In genomic region chr1:75168093-75168471, GRCm38 (mm10) we compare ENCODE assay signal across 8 mouse cellular contexts. TPM values are rescaled to one million over a fixed set of nuclear protein-coding genes. Genes with fewer than 3 reads are reported as not detected.
A peak's percentile ranks its signal among the peaks of the same experiment; 100 is the strongest.
DNase-seq lines count a peak whose midpoint lies in the region; ATAC-seq and TF ChIP-seq lines count a peak whose summit lies in the region.

No protein-coding gene starts in this region.

- H3K27ac ChIP-seq in heart, embryonic 12.5 days (ENCODE audit: poor library complexity, severe bottlenecking) = peak overlapping the region; percentile 15; the same call in 1 of the 2 replicates
- H3K27ac ChIP-seq in MEL (ENCODE audit: control insufficient read depth, low read depth, low read length) = peak overlapping the region; percentile 48; the same call in 1 of the 2 replicates
- H3K27ac ChIP-seq in heart, postnatal 0 days (ENCODE audit: low read depth) = peak overlapping the region; percentile 51

- H3K36me3 ChIP-seq in heart, embryonic 12.5 days = peaks cover 34% of the 10 kb centered on the region
- H3K36me3 ChIP-seq in MEL (ENCODE audit: control insufficient read depth in 1 of 2, insufficient read depth in 2 of 2, low read length in 2 of 2) = no peaks in the 10 kb centered on the region
- H3K36me3 ChIP-seq in heart, postnatal 0 days (replicated peaks; ENCODE audit: control insufficient read depth, insufficient read depth, low read length) = peaks cover 32% of the 10 kb centered on the region

- H3K79me2 ChIP-seq in MEL (ENCODE audit: control insufficient read depth, insufficient read depth, low read length, poor library complexity) = no peaks in the 10 kb centered on the region

- TF ChIP-seq POLR2A in MEL (IDR thresholded peaks at IDR 0.05; ENCODE audit: control insufficient read depth in 1 of 2, insufficient read depth in 1 of 2, low read depth in 1 of 2, low read length in 2 of 2, poor library complexity in 1 of 2) = no peak

- peak; percentile 18 for ATAC-seq in heart, embryonic 12.5 days (ENCODE audit: insufficient number of reproducible peaks, low FRiP score)
- ATAC-seq in heart, postnatal 0 days (ENCODE audit: insufficient read depth, low read depth) = no peak; the same call in 1 of the 2 replicates
- peak; percentile 20 for ATAC-seq in megakaryocyte-erythroid progenitor cell, adult 5-6 weeks (replicated peaks; ENCODE audit: low FRiP score, low TSS enrichment, poor library complexity, severe bottlenecking)

- H3K4me3 ChIP-seq in heart, embryonic 12.5 days = peak overlapping the region; percentile 66
- peak overlapping the region; percentile 53 to 56 for H3K4me3 ChIP-seq in MEL (ENCODE audit: control insufficient read depth in 1 of 2, insufficient read depth in 1 of 2, low read depth in 2 of 2, low read length in 2 of 2)
- peak overlapping the region; percentile 58 for H3K4me3 ChIP-seq in heart, postnatal 0 days (ENCODE audit: low read depth, low read length)

- peak overlapping the region; percentile 72; the same call in 1 of the 2 replicates for H3K9ac ChIP-seq in heart, embryonic 12.5 days
- peak overlapping the region; percentile 48 for H3K9ac ChIP-seq in MEL (ENCODE audit: control insufficient read depth, low read depth, low read length, poor library complexity, severe bottlenecking)
- peak overlapping the region; percentile 58 for H3K9ac ChIP-seq in heart, postnatal 0 days (replicated peaks; ENCODE audit: low read depth, low read length)

- no peak for TF ChIP-seq EP300 in MEL (IDR thresholded peaks at IDR 0.05; ENCODE audit: low read depth in 1 of 2, low read length in 2 of 2)
- no peak; the same call in 1 of the 2 replicates for TF ChIP-seq EP300 in heart, postnatal 0 days (IDR thresholded peaks at IDR 0.05; ENCODE audit: low read depth)

- no peak for TF ChIP-seq RAD21 in MEL (IDR thresholded peaks at IDR 0.05; ENCODE audit: low read depth, low read length)

- H3K27me3 ChIP-seq in heart, embryonic 12.5 days (replicated peaks) = no peaks in the 10 kb centered on the region
- H3K27me3 ChIP-seq in MEL (ENCODE audit: control insufficient read depth in 1 of 2, insufficient read depth in 2 of 2, low read length in 2 of 2) = no peaks in the 10 kb centered on the region
- H3K27me3 ChIP-seq in heart, postnatal 0 days (ENCODE audit: control insufficient read depth, insufficient read depth, low read length) = no peaks in the 10 kb centered on the region

- H3K9me3 ChIP-seq in heart, embryonic 12.5 days (replicated peaks) = no peaks in the 10 kb centered on the region
- H3K9me3 ChIP-seq in MEL (replicated peaks; ENCODE audit: insufficient read depth, low read length) = no peaks in the 10 kb centered on the region
- no peaks in the 10 kb centered on the region for H3K9me3 ChIP-seq in heart, postnatal 0 days (replicated peaks; ENCODE audit: control insufficient read depth, low read length)

- intact Hi-C loops in heart, postnatal 36 days (cut with DNase I) = loop anchor here (1.0 to 5.0 kb wide), 3 partner anchors 23 to 69 kb away; partner anchors contain the start of gene Dnajb2
- intact Hi-C loops in gastrocnemius, postnatal 14 days (cut with DNase I; ENCODE audit: low total_unique reads) = no loop called here

- WGBS in heart, embryonic 12.5 days = 9% methylated on average over 7 of the region's 7 CpGs
- WGBS in heart, postnatal 0 days = 10% methylated on average over 7 of the region's 7 CpGs

- DNase-seq in heart, postnatal 36 days = no peak
- DNase-seq in MEL (ENCODE audit: low read depth, low spot score) = no peak
- DNase-seq in heart, postnatal 0 days (ENCODE audit: low spot score) = no peak
- DNase-seq in layer of hippocampus, postnatal 36 days = no peak
- no peak for DNase-seq in urinary bladder, postnatal 4 days (ENCODE audit: low spot score in 2 of 2)
- DNase-seq in gastrocnemius, postnatal 14 days = no peak

- TF ChIP-seq CTCF in MEL (IDR thresholded peaks at IDR 0.05 in 2 of 3, conservative IDR thresholded peaks at IDR 0.05 in 1 of 3; ENCODE audit: control insufficient read depth in 1 of 3, insufficient read depth in 1 of 3, low read depth in 2 of 3, low read length in 3 of 3, poor library complexity in 1 of 3, severe bottlenecking in 1 of 3) = no peak
- no peak for TF ChIP-seq CTCF in heart, postnatal 0 days (IDR thresholded peaks at IDR 0.05; ENCODE audit: low read depth)

- peaks cover 9% of the 10 kb centered on the region; the same call in 1 of the 2 replicates for H3K4me1 ChIP-seq in heart, embryonic 12.5 days (replicated peaks)
- peaks cover 0 to 4% of the 10 kb centered on the region in 2 experiments; a peak in 2 of 4 replicates for H3K4me1 ChIP-seq in MEL (ENCODE audit: control insufficient read depth in 1 of 2, insufficient read depth in 2 of 2, low read length in 2 of 2)
- H3K4me1 ChIP-seq in heart, postnatal 0 days (ENCODE audit: control insufficient read depth, insufficient read depth) = 0 out of 2 replicates have a peak, but pooled peaks cover 10% of the 10 kb centered on the region

- H3K4me2 ChIP-seq in heart, embryonic 12.5 days = peak overlapping the region; percentile 72
- peak overlapping the region; percentile 59 for H3K4me2 ChIP-seq in heart, postnatal 0 days (ENCODE audit: low read depth, low read length)

RNA-seq across cellular contexts. Expression of gene Zfand2b, which starts 0.4 kb away (rescaled TPM):
- polyA plus RNA-seq in heart, embryonic 12.5 days (2016; fragmentation: Nextera tagmentation; extraction: Ambion mirVana) = 26.1 and 26.7 TPM in 2 replicates
- 10 to 100 TPM; 14.9 to 17.6 TPM for total RNA-seq in heart, postnatal 36 days (2021)
- 14.4 and 15.0 TPM in 2 replicates for total RNA-seq in MEL (2012; rRNA removed)
- polyA plus RNA-seq in MEL (2012; ENCODE audit: insufficient read depth in 1 of 2, insufficient read length in 2 of 2, low read depth in 1 of 2, low replicate concordance in 2 of 2, missing spikeins in 1 of 2) = 10 to 100 TPM in 1 of 2 experiments, not detected in 1; 18.3 TPM
- total RNA-seq in heart, postnatal 0 days (2014; rRNA removed; ENCODE audit: low replicate concordance) = 33.1 and 67.1 TPM in 2 replicates
- 26.1 and 28.7 TPM in 2 replicates for polyA plus RNA-seq in heart, postnatal 0 days (2015; fragmentation: Nextera tagmentation; extraction: Ambion mirVana)
- 43.4 and 44.3 TPM in 2 replicates for total RNA-seq in megakaryocyte-erythroid progenitor cell, adult 5-6 weeks (2014; fragmentation: Nextera tagmentation)
- total RNA-seq in megakaryocyte-erythroid progenitor cell, adult 5-6 weeks (2017) = 33.4 and 48.9 TPM in 2 replicates
- 10 to 100 TPM; 31.2 to 36.2 TPM for total RNA-seq in layer of hippocampus, postnatal 36 days (2021)
- total RNA-seq in gastrocnemius, postnatal 14 days (2021) = 10 to 100 TPM; 14.9 to 17.0 TPM

RNA-seq across cellular contexts. Expression of gene Abcb6, which starts 12.1 kb away (rescaled TPM):
- polyA plus RNA-seq in heart, embryonic 12.5 days (2016; fragmentation: Nextera tagmentation; extraction: Ambion mirVana) = 16.6 TPM in 2 replicates
- 10 to 100 TPM; 28.8 to 30.4 TPM for total RNA-seq in heart, postnatal 36 days (2021)
- total RNA-seq in MEL (2012; rRNA removed) = 79.2 and 84.4 TPM in 2 replicates
- polyA plus RNA-seq in MEL (2012; ENCODE audit: insufficient read depth in 1 of 2, insufficient read length in 2 of 2, low read depth in 1 of 2, low replicate concordance in 2 of 2, missing spikeins in 1 of 2) = 10 to 100 TPM in 1 of 2 experiments, not detected in 1; 73.5 TPM
- 22.0 and 36.0 TPM in 2 replicates for total RNA-seq in heart, postnatal 0 days (2014; rRNA removed; ENCODE audit: low replicate concordance)
- polyA plus RNA-seq in heart, postnatal 0 days (2015; fragmentation: Nextera tagmentation; extraction: Ambion mirVana) = 15.9 and 17.6 TPM in 2 replicates
- 67.7 and 101 TPM in 2 replicates for total RNA-seq in megakaryocyte-erythroid progenitor cell, adult 5-6 weeks (2014; fragmentation: Nextera tagmentation)
- total RNA-seq in megakaryocyte-erythroid progenitor cell, adult 5-6 weeks (2017) = 22.2 and 75.6 TPM in 2 replicates
- 10 to 100 TPM; 26.1 to 27.2 TPM for total RNA-seq in layer of hippocampus, postnatal 36 days (2021)
- 10 to 100 TPM; 25.2 to 26.4 TPM for total RNA-seq in gastrocnemius, postnatal 14 days (2021)

RNA-seq across cellular contexts. Expression of gene Ankzf1, which starts 23.9 kb away (rescaled TPM):
- polyA plus RNA-seq in heart, embryonic 12.5 days (2016; fragmentation: Nextera tagmentation; extraction: Ambion mirVana) = 26.7 and 29.3 TPM in 2 replicates
- total RNA-seq in heart, postnatal 36 days (2021) = 10 to 100 TPM; 13.3 to 13.5 TPM
- total RNA-seq in MEL (2012; rRNA removed) = 5.5 and 8.1 TPM in 2 replicates
- polyA plus RNA-seq in MEL (2012; ENCODE audit: insufficient read depth in 1 of 2, insufficient read length in 2 of 2, low read depth in 1 of 2, low replicate concordance in 2 of 2, missing spikeins in 1 of 2) = 10 to 100 TPM in 1 of 2 experiments, not detected in 1; 16.7 TPM
- 19.4 and 20.6 TPM in 2 replicates for total RNA-seq in heart, postnatal 0 days (2014; rRNA removed; ENCODE audit: low replicate concordance)
- polyA plus RNA-seq in heart, postnatal 0 days (2015; fragmentation: Nextera tagmentation; extraction: Ambion mirVana) = 11.6 and 14.5 TPM in 2 replicates
- 13.2 and 14.7 TPM in 2 replicates for total RNA-seq in megakaryocyte-erythroid progenitor cell, adult 5-6 weeks (2014; fragmentation: Nextera tagmentation)
- total RNA-seq in megakaryocyte-erythroid progenitor cell, adult 5-6 weeks (2017) = 16.9 and 24.1 TPM in 2 replicates
- total RNA-seq in layer of hippocampus, postnatal 36 days (2021) = 10 to 100 TPM; 25.4 to 28.1 TPM
- total RNA-seq in gastrocnemius, postnatal 14 days (2021) = 1 to 10 TPM; 4.0 to 5.7 TPM

RNA-seq across cellular contexts. Expression of gene Atg9a, which starts 23.9 kb away (rescaled TPM):
- polyA plus RNA-seq in heart, embryonic 12.5 days (2016; fragmentation: Nextera tagmentation; extraction: Ambion mirVana) = 33.6 and 35.4 TPM in 2 replicates
- 10 to 100 TPM; 73.8 to 76.3 TPM for total RNA-seq in heart, postnatal 36 days (2021)
- total RNA-seq in MEL (2012; rRNA removed) = 7.8 and 10.2 TPM in 2 replicates
- polyA plus RNA-seq in MEL (2012; ENCODE audit: insufficient read depth in 1 of 2, insufficient read length in 2 of 2, low read depth in 1 of 2, low replicate concordance in 2 of 2, missing spikeins in 1 of 2) = 10 to 100 TPM in 1 of 2 experiments, not detected in 1; 26.1 TPM
- total RNA-seq in heart, postnatal 0 days (2014; rRNA removed; ENCODE audit: low replicate concordance) = 64.2 and 99.6 TPM in 2 replicates
- 28.5 and 29.6 TPM in 2 replicates for polyA plus RNA-seq in heart, postnatal 0 days (2015; fragmentation: Nextera tagmentation; extraction: Ambion mirVana)
- total RNA-seq in megakaryocyte-erythroid progenitor cell, adult 5-6 weeks (2014; fragmentation: Nextera tagmentation) = 25.4 and 25.5 TPM in 2 replicates
- total RNA-seq in megakaryocyte-erythroid progenitor cell, adult 5-6 weeks (2017) = 4.8 and 8.0 TPM in 2 replicates
- 100 to 1,000 TPM; 113 to 114 TPM for total RNA-seq in layer of hippocampus, postnatal 36 days (2021)
- 10 to 100 TPM; 58.2 to 61.7 TPM for total RNA-seq in gastrocnemius, postnatal 14 days (2021)

RNA-seq across cellular contexts. Expression of gene Retreg2, which starts 25.5 kb away (rescaled TPM):
- polyA plus RNA-seq in heart, embryonic 12.5 days (2016; fragmentation: Nextera tagmentation; extraction: Ambion mirVana) = 36.3 and 40.5 TPM in 2 replicates
- total RNA-seq in heart, postnatal 36 days (2021) = 10 to 100 TPM; 22.2 to 23.5 TPM
- 37.1 and 38.1 TPM in 2 replicates for total RNA-seq in MEL (2012; rRNA removed)
- polyA plus RNA-seq in MEL (2012; ENCODE audit: insufficient read depth in 1 of 2, insufficient read length in 2 of 2, low read depth in 1 of 2, low replicate concordance in 2 of 2, missing spikeins in 1 of 2) = 10 to 100 TPM in 1 of 2 experiments, not detected in 1; 59.2 TPM
- 49.7 and 50.9 TPM in 2 replicates for total RNA-seq in heart, postnatal 0 days (2014; rRNA removed; ENCODE audit: low replicate concordance)
- 19.4 and 23.7 TPM in 2 replicates for polyA plus RNA-seq in heart, postnatal 0 days (2015; fragmentation: Nextera tagmentation; extraction: Ambion mirVana)
- total RNA-seq in megakaryocyte-erythroid progenitor cell, adult 5-6 weeks (2014; fragmentation: Nextera tagmentation) = 105 and 115 TPM in 2 replicates
- 63.6 and 129 TPM in 2 replicates for total RNA-seq in megakaryocyte-erythroid progenitor cell, adult 5-6 weeks (2017)
- 100 to 1,000 TPM; 177 to 178 TPM for total RNA-seq in layer of hippocampus, postnatal 36 days (2021)
- total RNA-seq in gastrocnemius, postnatal 14 days (2021) = 10 to 100 TPM; 13.2 to 15.1 TPM
